Mouse (Mus musculus): Measurements from ENCODE around the gene Tlr4. TPM values are rescaled to one million over a fixed set of nuclear protein-coding genes. Genes with fewer than 3 reads are reported as not detected.

The Tlr4 gene
- polyA plus RNA-seq (2015; fragmentation: Illumina TruSeq; extraction: RNeasy Lipid Tissue Mini Kit (QIAGEN cat#74804); ENCODE audit: insufficient read depth, low read depth, low replicate concordance) = 1.8 TPM

GRCm38 (mm10) chr4:66827463-66828162 lies at the start of gene Tlr4:
TSS of gene Tlr4 (plus strand) at chr4:66827584.

